Mouse (Mus musculus): ENCODE results near the gene Zmynd8. TPM values are rescaled to one million over a fixed set of nuclear protein-coding genes. Genes with fewer than 3 reads are reported as not detected.

Zmynd8 gene
- total and polyA plus RNA-seq, 3 experiments, result 30.3 to 89.2 (median 41.6) TPM

GRCm38 (mm10) chr2:165922994-165923393 lies 24.2 kb upstream of the Zmynd8 start:
- Histone ChIP-seq H3K9ac (ENCODE audit: control insufficient read depth, low read depth, low read length, poor library complexity, severe bottlenecking) (peak overlapping the region; percentile 62), H3K9me3 (replicated peaks; ENCODE audit: insufficient read depth, low read length) (no peaks in the 10 kb centered on the region), H3K4me3 (ENCODE audit: control insufficient read depth in 1 of 2, insufficient read depth in 1 of 2, low read depth in 2 of 2, low read length in 2 of 2) (peak overlapping the region; percentile 46 to 67), H3K4me1 (ENCODE audit: control insufficient read depth in 1 of 2, insufficient read depth in 2 of 2, low read length in 2 of 2) (peaks cover 0 to 14% of the 10 kb centered on the region in 2 experiments; a peak in 2 of 4 replicates), H3K27me3 (ENCODE audit: control insufficient read depth in 1 of 2, insufficient read depth in 2 of 2, low read length in 2 of 2) (no peaks in the 10 kb centered on the region), H3K79me2 (ENCODE audit: control insufficient read depth, insufficient read depth, low read length, poor library complexity) (no peaks in the 10 kb centered on the region; the same call in 1 of the 2 replicates), H3K36me3 (ENCODE audit: control insufficient read depth in 1 of 2, insufficient read depth in 2 of 2, low read length in 2 of 2) (peaks cover 0 to 6% of the 10 kb centered on the region in 2 experiments; a peak in 2 of 4 replicates), H3K27ac (ENCODE audit: control insufficient read depth, low read depth, low read length) (peak overlapping the region; percentile 78)
- no peak for DNase-seq (ENCODE audit: low read depth, low spot score)
- TF ChIP-seq ETS1 (IDR thresholded peaks at IDR 0.05; ENCODE audit: low read depth, low read length) (no peak), E2F4 (IDR thresholded peaks at IDR 0.05; ENCODE audit: borderline replicate concordance, low read depth, low read length) (no peak), RCOR1 (IDR thresholded peaks at IDR 0.05; ENCODE audit: low read depth, low read length) (no peak), MYC (IDR thresholded peaks at IDR 0.05; ENCODE audit: low read depth, low read length) (no peak), ZC3H11A (IDR thresholded peaks at IDR 0.05; ENCODE audit: low read depth, low read length) (no peak), USF1 (IDR thresholded peaks at IDR 0.05; ENCODE audit: low read depth, low read length) (no peak), NELFE (IDR thresholded peaks at IDR 0.05; ENCODE audit: low read depth, low read length) (peak; percentile 11; the same call in 1 of the 2 replicates)

DNA sequence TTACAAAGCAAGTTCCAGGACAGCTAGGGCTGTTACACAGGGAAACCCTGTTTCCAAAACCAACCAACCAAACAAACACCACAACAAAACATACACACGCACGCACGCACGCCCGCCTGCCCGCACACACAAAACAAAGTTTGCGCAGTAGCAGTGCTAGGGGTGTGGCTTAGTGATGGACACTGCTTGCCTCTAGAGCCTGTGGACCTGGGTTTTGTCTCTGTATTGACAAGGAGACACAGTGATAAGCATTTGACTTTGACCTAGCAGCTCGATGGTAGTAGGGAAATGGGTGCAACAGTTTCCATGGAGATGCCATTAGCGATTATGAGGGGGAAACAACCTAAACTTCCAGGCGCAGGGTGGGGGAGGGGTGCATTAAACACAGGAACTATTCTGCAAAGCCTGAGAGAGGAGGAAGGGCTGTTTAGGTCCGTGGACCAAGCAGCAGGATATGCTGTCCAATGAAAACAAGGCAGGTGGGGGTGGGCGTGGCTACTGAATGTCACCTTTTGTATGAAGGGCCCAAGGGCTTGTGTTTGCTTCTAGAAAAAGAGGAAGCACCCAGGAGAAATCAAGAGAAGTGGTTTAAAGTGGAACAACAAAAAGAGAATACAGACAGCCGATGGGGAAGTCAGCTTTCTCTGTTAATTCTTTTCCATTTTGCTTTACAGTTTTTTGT lies 23.4 kb upstream of the Zmynd8 start:
- Histone ChIP-seq H3K27ac (ENCODE audit: control insufficient read depth, low read depth, low read length) (peak overlapping the region; percentile 78), H3K9ac (ENCODE audit: control insufficient read depth, low read depth, low read length, poor library complexity, severe bottlenecking) (peak overlapping the region; percentile 62), H3K4me1 (ENCODE audit: control insufficient read depth in 1 of 2, insufficient read depth in 2 of 2, low read length in 2 of 2) (peaks cover 0 to 15% of the 10 kb centered on the region in 2 experiments; a peak in 2 of 4 replicates), H3K9me3 (replicated peaks; ENCODE audit: insufficient read depth, low read length) (no peaks in the 10 kb centered on the region), H3K4me3 (ENCODE audit: control insufficient read depth in 1 of 2, insufficient read depth in 1 of 2, low read depth in 2 of 2, low read length in 2 of 2) (peak overlapping the region; percentile 46 to 67), H3K27me3 (ENCODE audit: control insufficient read depth in 1 of 2, insufficient read depth in 2 of 2, low read length in 2 of 2) (no peaks in the 10 kb centered on the region), H3K79me2 (ENCODE audit: control insufficient read depth, insufficient read depth, low read length, poor library complexity) (no peaks in the 10 kb centered on the region; the same call in 1 of the 2 replicates), H3K36me3 (ENCODE audit: control insufficient read depth in 1 of 2, insufficient read depth in 2 of 2, low read length in 2 of 2) (peaks cover 0 to 6% of the 10 kb centered on the region in 2 experiments; a peak in 2 of 4 replicates)
- TF ChIP-seq BHLHE40 (IDR thresholded peaks at IDR 0.05; ENCODE audit: borderline replicate concordance, low read depth, low read length), result 0 out of 2 replicates have a peak, but pooled peaks have one; percentile 29
- TF ChIP-seq EP300 (IDR thresholded peaks at IDR 0.05; ENCODE audit: low read depth in 1 of 2, low read length in 2 of 2), result peak in 1 of 2 experiments; percentile 70; a peak in 3 of 4 replicates
- 0 out of 2 replicates have a peak, but pooled peaks have one; percentile 3 for TF ChIP-seq NELFE (IDR thresholded peaks at IDR 0.05; ENCODE audit: low read depth, low read length)
- 0 out of 2 replicates have a peak, but pooled peaks have one; percentile 24 for TF ChIP-seq ZNF384 (IDR thresholded peaks at IDR 0.05; ENCODE audit: low read depth, low read length)
- peak; percentile 46; the same call in 1 of the 2 replicates for TF ChIP-seq ELF1 (IDR thresholded peaks at IDR 0.05; ENCODE audit: low read depth, low read length)
- TF ChIP-seq SMC3 (IDR thresholded peaks at IDR 0.05; ENCODE audit: low read depth, low read length), result no peak
- TF ChIP-seq MXI1 (IDR thresholded peaks at IDR 0.05; ENCODE audit: low read depth, low read length), result peak; percentile 70
- TF ChIP-seq CHD2 (IDR thresholded peaks at IDR 0.05; ENCODE audit: low read length), result peak; percentile 56
- TF ChIP-seq RAD21 (IDR thresholded peaks at IDR 0.05; ENCODE audit: low read depth, low read length), result peak; percentile 1; the same call in 1 of the 2 replicates
- no peak for TF ChIP-seq ZKSCAN1 (IDR thresholded peaks at IDR 0.05; ENCODE audit: low read depth, low read length)
- peak; percentile 41; the same call in 1 of the 2 replicates for TF ChIP-seq HCFC1 (IDR thresholded peaks at IDR 0.05; ENCODE audit: low read depth, low read length)
- TF ChIP-seq MYC (IDR thresholded peaks at IDR 0.05; ENCODE audit: low read depth, low read length), result 0 out of 2 replicates have a peak, but pooled peaks have one; percentile 66
- TF ChIP-seq TBP (IDR thresholded peaks at IDR 0.05; ENCODE audit: low read depth, low read length), result 0 out of 2 replicates have a peak, but pooled peaks have one; percentile 52
- peak; percentile 31; the same call in 1 of the 2 replicates for TF ChIP-seq TCF12 (IDR thresholded peaks at IDR 0.05; ENCODE audit: low read depth, low read length)
- no peak for TF ChIP-seq POLR2AphosphoS2 (IDR thresholded peaks at IDR 0.05; ENCODE audit: low read length)
- peak; percentile 69 for TF ChIP-seq RCOR1 (IDR thresholded peaks at IDR 0.05; ENCODE audit: low read depth, low read length)
- TF ChIP-seq SIN3A (IDR thresholded peaks at IDR 0.05; ENCODE audit: low read length), result peak; percentile 71; the same call in 1 of the 2 replicates
- no peak for TF ChIP-seq JUND (IDR thresholded peaks at IDR 0.05; ENCODE audit: low read depth, low read length)
- DNase-seq (ENCODE audit: low read depth, low spot score), result peak; percentile 93

All from MEL (cell line).